Mouse (Mus musculus) liver, embryonic 14.5 days (tissue): ENCODE data around the gene Fnip2.

ENCODE experiments used
- CTCF ChIP-seq: IDR thresholded peaks from 2 replicates; pipeline ENCODE4 v1.5.1; 2016; ENCODE audit warnings: antibody characterized with exemption, low read depth, control low read depth
- EP300 ChIP-seq: IDR thresholded peaks from 2 replicates; pipeline ENCODE4 v1.6.1; 2016; ENCODE audit warnings: antibody characterized with exemption, low read depth

DNA sequence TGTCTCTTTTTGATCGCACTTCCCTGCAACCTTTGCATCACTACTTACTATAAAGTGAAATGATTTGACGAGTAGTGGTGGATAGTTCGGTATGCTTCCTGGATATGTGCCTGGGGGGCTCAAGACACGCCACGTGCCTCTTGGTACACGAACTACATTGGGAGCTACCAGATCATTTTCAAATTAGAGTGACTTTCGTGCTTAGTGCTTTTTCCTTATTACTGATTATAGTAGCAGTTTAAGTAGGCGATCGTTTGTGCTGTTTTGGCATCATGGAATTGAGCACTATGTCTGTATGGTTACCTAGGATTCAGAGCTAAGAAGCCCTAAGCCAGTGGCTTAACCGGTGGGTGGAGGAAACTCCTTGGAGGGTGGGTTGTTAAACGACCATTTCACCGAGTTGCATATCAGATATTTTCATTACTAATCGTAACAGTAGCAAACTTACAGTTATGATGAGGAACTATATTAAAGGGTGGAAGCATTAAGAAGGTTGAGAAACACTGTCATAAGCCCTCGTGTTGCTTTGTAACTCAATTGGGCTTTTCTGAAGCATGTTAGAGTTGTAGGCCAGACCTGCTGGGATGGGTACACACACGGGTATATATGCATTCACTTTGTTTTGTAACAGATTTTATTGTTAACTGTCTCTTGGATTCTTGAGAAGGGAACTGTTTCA, 24.3 kb upstream of the Fnip2 start:
- no peak for TF ChIP-seq EP300
- TF ChIP-seq CTCF, result no peak
